Mouse (Mus musculus) layer of hippocampus, adult 8-10 months (tissue): ENCODE data around the gene Xpr1. TPM values are rescaled to one million over a fixed set of nuclear protein-coding genes. Genes with fewer than 3 reads are reported as not detected.

Source experiments
- DNase-seq, 2 experiments: peaks; one replicate each; pipeline ENCODE4 v3.0.0; 2022; ENCODE audit warnings: low spot score in 2 of 2
- microRNA-seq, 2 experiments: library from miRNA; unstranded; fragments of <30 nt; microRNA quantifications; one replicate each; pipeline ENCODE4 v1.2.0; 2022
- total RNA-seq, 4 experiments: library from RNA; stranded (reverse); gene quantifications; 2 replicates each; pipeline ENCODE4 v1.2.4; 2022

Xpr1 gene
- total RNA-seq, 4 experiments from 2014 or later = 80.9 to 99.1 (median 88.4) TPM

DNA sequence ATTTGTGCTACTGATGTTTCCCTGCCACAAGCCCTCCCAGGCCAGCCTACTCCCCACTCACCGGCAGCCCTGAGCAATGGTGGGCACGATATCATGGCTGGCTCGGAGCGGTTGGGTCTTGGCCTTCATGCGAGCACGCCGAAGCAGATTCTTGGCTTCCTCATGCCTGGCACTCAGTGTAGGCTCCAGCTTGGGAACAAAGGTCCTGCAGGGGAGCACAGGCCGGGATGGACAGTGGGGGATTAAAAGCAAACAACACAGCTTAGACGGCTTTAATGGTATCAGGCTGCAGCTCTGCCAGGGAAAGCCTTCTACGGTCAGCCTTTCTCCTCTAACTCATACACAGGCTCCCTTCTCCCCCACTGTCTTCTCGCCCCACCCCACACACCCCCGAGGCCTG, 184.8 kb downstream of the Xpr1 start:
- DNase-seq = no peak

DNA sequence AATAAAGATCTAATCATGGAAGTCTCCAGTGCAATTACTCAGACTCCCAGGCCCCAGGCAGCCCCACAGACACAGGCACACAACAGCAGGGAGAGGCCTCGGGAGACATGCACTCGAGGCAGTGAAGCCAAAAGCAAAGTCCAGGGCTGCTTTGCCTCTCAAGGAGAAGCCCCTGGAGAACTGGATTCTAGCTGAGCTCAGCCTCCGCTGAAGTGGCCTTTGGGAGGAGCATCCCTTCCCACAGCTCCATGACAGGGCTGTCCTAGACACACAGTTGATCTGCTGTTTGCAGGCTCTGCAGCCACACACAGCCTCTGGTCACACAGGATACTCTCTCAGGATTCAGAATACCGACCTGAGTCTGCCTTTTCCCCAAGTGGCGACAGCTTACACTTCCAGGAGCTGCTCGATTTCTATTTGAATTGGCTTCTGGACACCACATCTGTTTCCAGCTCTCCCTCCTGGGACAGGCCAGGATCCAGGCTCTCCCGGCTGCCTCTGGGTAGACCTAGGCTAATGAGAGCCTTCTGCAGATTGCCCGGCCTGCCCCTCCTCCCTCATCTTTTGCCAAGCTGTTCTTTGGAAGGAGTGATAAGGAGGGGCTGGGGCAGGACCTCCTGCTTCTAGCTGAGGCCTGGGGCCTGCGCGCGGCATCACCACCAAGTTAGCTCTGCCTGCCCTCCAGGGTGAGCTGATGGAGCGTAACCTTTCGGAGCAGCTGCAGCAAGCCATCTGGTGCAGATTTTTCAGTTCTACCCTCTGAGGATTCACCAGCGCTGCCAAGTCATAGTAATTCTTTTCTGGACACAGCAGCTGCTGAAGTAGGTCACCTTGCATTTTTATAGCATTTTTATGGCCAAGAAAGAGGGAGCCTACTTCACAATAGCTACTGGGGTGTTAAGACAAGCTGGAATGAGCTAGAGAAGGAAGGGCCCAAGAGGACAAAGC, 187.5 kb downstream of the Xpr1 start:
- DNase-seq = no peak

Small RNA genes within 50 kb of the gene (microRNA-seq; reads per million reads assigned to microRNA genes)
- 0 reads per million in 2 experiments for gene Gm22569

Other genes starting within 250 kb of the Xpr1 start
- gene BC034090, start 173.0 kb downstream of the Xpr1 start, total RNA-seq = 10 to 100 TPM in 1 of 4 experiments, 1 to 10 TPM in 3; 6.8 to 10.1 (median 8.1) TPM
- 10 to 100 TPM; 83.5 to 94.2 (median 89.7) TPM for gene Acbd6, start 140.7 kb upstream of the Xpr1 start, total RNA-seq